Mouse (Mus musculus): ENCODE measurements around the gene Olfr24.

GRCm38 (mm10) chr9:18721011-18721410 is 42.8 kb downstream of the Olfr24 start:
- TF ChIP-seq CTCF (conservative IDR thresholded peaks at IDR 0.05; ENCODE audit: low read length) = no peak
- TF ChIP-seq NANOG (IDR thresholded peaks at IDR 0.05; ENCODE audit: borderline replicate concordance, low read length) = no peak
- no peak for TF ChIP-seq POU5F1 (IDR thresholded peaks at IDR 0.05; ENCODE audit: borderline replicate concordance, low read length)

Data from E14TG2a.4 (cell line).